Mouse (Mus musculus): ENCODE measurements around the gene Morn3.

- TF ChIP-seq CTCF (IDR thresholded peaks at IDR 0.05; ENCODE audit: low read depth, low read length) (no peak), GATA1 (IDR thresholded peaks at IDR 0.05; ENCODE audit: borderline replicate concordance, low read length) (no peak)
These were observed at the start of gene Morn3 for GRCm38 (mm10) chr5:123046916-123047315.

Measured in G1E (cell line).